Mouse (Mus musculus): Measurements from ENCODE around the gene Zfp653.

- TF ChIP-seq CTCF (IDR thresholded peaks at IDR 0.05; ENCODE audit: low read depth) = no peak
- no peak for TF ChIP-seq EP300 (IDR thresholded peaks at IDR 0.05; ENCODE audit: low read depth)
These were observed 14.8 kb downstream of the Zfp653 start for GRCm38 (mm10) chr9:22056303-22056910.
